Mouse (Mus musculus) lung, adult 2 months (tissue): Measurements from ENCODE around the gene Cenpf. TPM values are rescaled to one million over a fixed set of nuclear protein-coding genes. Genes with fewer than 3 reads are reported as not detected.
A peak's percentile ranks its signal among the peaks of the same experiment; 100 is the strongest.

Experiments
- DNase-seq: peaks from one replicate; pipeline ENCODE4 v3.0.0; 2022
- H3K4me1 ChIP-seq: fragments of 200-500 bp; 2 replicates; pipeline ENCODE4 v1.6.1; 2011; ENCODE audit warnings: low read length; ENCODE audit not compliant: control insufficient read depth, insufficient read depth
- H3K4me3 ChIP-seq: fragments of 200-500 bp; replicated peaks from 2 replicates; pipeline ENCODE3; 2011; ENCODE audit warnings: low read depth, mild to moderate bottlenecking, control low read depth, low read length; ENCODE audit errors: extremely low read depth
- CTCF ChIP-seq: fragments of 200-500 bp; IDR thresholded peaks from 2 replicates; pipeline ENCODE4 v1.5.1; 2011; ENCODE audit warnings: mild to moderate bottlenecking, low read length, control low read depth; ENCODE audit not compliant: insufficient read depth
- POLR2A ChIP-seq: fragments of 200-500 bp; IDR thresholded peaks from 2 replicates; pipeline ENCODE4 v1.6.1; 2011; ENCODE audit warnings: low read depth, mild to moderate bottlenecking, control low read depth, low read length, borderline replicate concordance; ENCODE audit errors: extremely low read depth
- WGBS: fragments of 180-500 bp; shearing (Covaris S2); methylation state at CpG from one replicate; pipeline ENCODE4 v1.1.7; 2018; 5-methylcytosine and 5-hydroxymethylcytosine counted together
- polyA plus RNA-seq: library from polyadenylated mRNA; depleted of rRNA; stranded (reverse); fragments of >200 nt; gene quantifications from 2 replicates; pipeline ENCODE4 v1.2.3, GENCODE M21; 2012

The Cenpf gene
- polyA plus RNA-seq, 1 experiment = 0.86 TPM

GRCm38 (mm10) chr1:189675421-189675820 is 12.5 kb downstream of the Cenpf start:
- H3K4me1 ChIP-seq = no peaks in the 10 kb centered on the region
- TF ChIP-seq CTCF (0 out of 2 replicates have a peak, but pooled peaks have one; percentile 0), POLR2A (no peak)
- WGBS = 90% methylated on average over 1 of the region's 1 CpGs
- no peak overlapping the region for H3K4me3 ChIP-seq
- DNase-seq = no peak

DNA sequence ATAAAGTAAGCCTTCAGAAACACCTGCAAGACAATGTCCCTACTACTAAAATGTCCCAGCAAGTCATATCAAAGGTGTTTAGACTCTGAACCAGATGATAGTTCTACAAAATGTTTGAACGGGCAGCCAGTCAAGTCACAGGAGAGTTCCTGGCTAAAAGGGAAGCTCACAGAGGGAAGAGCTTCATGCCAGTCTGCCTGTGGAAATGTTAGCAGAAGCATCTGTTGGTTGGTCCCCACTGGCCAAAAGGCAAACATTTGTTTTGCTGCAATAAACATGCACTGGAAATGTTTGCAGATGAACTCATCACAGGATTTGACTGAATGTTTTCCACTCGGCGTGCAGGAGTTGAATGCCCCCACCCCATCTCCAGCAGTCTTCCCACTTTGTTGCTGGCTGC is 21.9 kb downstream of the Cenpf start:
- no peaks in the 10 kb centered on the region for H3K4me1 ChIP-seq
- TF ChIP-seq POLR2A = no peak
- no peak for TF ChIP-seq CTCF
- no peak for DNase-seq
- 81% methylated on average over 3 of the region's 3 CpGs for WGBS
- no peak overlapping the region for H3K4me3 ChIP-seq

GRCm38 (mm10) chr1:189664873-189665144 is 23.1 kb downstream of the Cenpf start:
- DNase-seq = no peak
- 77% methylated on average over 4 of the region's 4 CpGs for WGBS
- Histone ChIP-seq H3K4me3 (no peak overlapping the region), H3K4me1 (no peaks in the 10 kb centered on the region)
- no peak for TF ChIP-seq POLR2A
- TF ChIP-seq CTCF = no peak

- DNase-seq = no peak
- WGBS = 92% methylated on average over 10 of the region's 10 CpGs
- H3K4me1 ChIP-seq = no peaks in the 10 kb centered on the region
- TF ChIP-seq POLR2A = no peak
- no peak for TF ChIP-seq CTCF
- H3K4me3 ChIP-seq = no peak overlapping the region
Measured at GRCm38 (mm10) chr1:189664061-189664872, 23.6 kb downstream of the Cenpf start.

GRCm38 (mm10) chr1:189663437-189663836 is 24.4 kb downstream of the Cenpf start:
- Histone ChIP-seq H3K4me1 (no peaks in the 10 kb centered on the region), H3K4me3 (no peak overlapping the region)
- no peak for DNase-seq
- WGBS = 90% methylated on average over 1 of the region's 1 CpGs
- TF ChIP-seq CTCF (no peak), POLR2A (no peak)

GRCm38 (mm10) chr1:189661856-189662255 is 26.0 kb downstream of the Cenpf start:
- DNase-seq = no peak
- TF ChIP-seq POLR2A (no peak), CTCF (no peak)
- Histone ChIP-seq H3K4me1 (no peaks in the 10 kb centered on the region), H3K4me3 (no peak overlapping the region)

DNA sequence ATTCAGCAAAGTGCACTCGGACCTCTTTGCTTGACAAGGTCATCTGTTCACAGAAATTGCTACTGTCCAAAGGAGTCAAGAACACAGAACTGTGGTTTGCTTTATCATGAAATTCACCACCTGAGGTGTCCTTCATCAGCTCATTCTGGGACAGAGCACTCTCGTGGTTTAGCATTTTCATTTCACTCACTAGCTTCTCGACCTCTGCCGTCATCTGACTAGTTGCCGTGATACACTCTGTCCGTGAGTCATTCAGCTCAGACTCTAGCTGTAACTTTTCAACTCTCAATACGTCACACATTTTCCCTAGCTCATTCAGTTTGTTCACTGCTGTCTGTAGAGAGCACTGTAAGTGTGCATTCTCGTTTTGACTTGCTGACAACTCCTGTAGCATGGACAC is 30.5 kb downstream of the Cenpf start:
- no peak for DNase-seq
- 87% methylated on average over 8 of the region's 8 CpGs for WGBS
- H3K4me1 ChIP-seq = no peaks in the 10 kb centered on the region
- no peak for TF ChIP-seq POLR2A
- no peak for TF ChIP-seq CTCF
- no peak overlapping the region for H3K4me3 ChIP-seq

DNA sequence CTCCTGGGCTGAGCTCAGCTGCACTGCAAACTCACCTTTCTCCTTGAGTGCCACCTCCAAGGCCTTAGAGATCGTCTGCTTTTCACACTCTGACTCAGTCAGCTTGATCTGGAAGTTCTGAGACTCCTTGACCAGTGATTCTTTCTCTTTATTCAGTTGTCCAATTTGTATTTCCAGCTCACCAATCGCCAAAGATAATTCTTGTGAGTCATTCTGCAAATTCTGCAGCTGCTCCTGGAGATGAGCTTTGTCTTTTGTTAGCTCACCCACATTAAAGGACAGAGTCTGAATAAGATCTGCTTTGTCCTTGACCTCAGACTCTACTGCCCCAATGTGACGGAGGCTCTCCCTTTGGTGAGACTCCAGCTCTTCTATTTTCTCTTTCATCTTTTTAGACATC is 34.1 kb downstream of the Cenpf start:
- WGBS = 93% methylated on average over 3 of the region's 3 CpGs
- H3K4me3 ChIP-seq = no peak overlapping the region
- H3K4me1 ChIP-seq = no peaks in the 10 kb centered on the region
- no peak for DNase-seq
- TF ChIP-seq CTCF = no peak
- TF ChIP-seq POLR2A = no peak

- TF ChIP-seq POLR2A (no peak), CTCF (no peak)
- H3K4me3 ChIP-seq = no peak overlapping the region
- 88% methylated on average over 6 of the region's 6 CpGs for WGBS
- no peak for DNase-seq
- no peaks in the 10 kb centered on the region for H3K4me1 ChIP-seq
Measured at GRCm38 (mm10) chr1:189646597-189646996, 41.3 kb downstream of the Cenpf start.

GRCm38 (mm10) chr1:189645371-189645770 is 42.5 kb downstream of the Cenpf start:
- TF ChIP-seq CTCF = no peak
- no peak for TF ChIP-seq POLR2A
- 78% methylated on average over 2 of the region's 2 CpGs for WGBS
- H3K4me1 ChIP-seq = no peaks in the 10 kb centered on the region
- no peak overlapping the region for H3K4me3 ChIP-seq
- no peak for DNase-seq
